Mouse (Mus musculus) olfactory bulb, adult 2 months (tissue): ENCODE data around the gene Hmgn3. TPM values are rescaled to one million over a fixed set of nuclear protein-coding genes. Genes with fewer than 3 reads are reported as not detected.
"Not testable (repeated sequence)": the region's sequence is repeated elsewhere in the genome, so short reads cannot be mapped to it uniquely, and the experiment has no call there.

ENCODE experiments used
- H3K27ac ChIP-seq: fragments of 200-500 bp; 2 replicates; pipeline ENCODE4 v1.5.1; 2012; ENCODE audit warnings: low read depth, low read length; ENCODE audit not compliant: insufficient read depth
- H3K4me1 ChIP-seq: fragments of 200-500 bp; 2 replicates; pipeline ENCODE4 v1.6.1; 2012; ENCODE audit warnings: low read length; ENCODE audit not compliant: control insufficient read depth, insufficient read depth
- H3K4me3 ChIP-seq: fragments of 200-500 bp; 2 replicates; pipeline ENCODE4 v1.5.1; 2012; ENCODE audit warnings: mild to moderate bottlenecking, low read depth, low read length, moderate library complexity; ENCODE audit not compliant: insufficient read depth
- CTCF ChIP-seq: fragments of 200-500 bp; IDR thresholded peaks from 2 replicates; pipeline ENCODE4 v1.5.1; 2012; ENCODE audit warnings: low read depth, mild to moderate bottlenecking, low read length, moderate library complexity; ENCODE audit not compliant: insufficient read depth
- POLR2A ChIP-seq: fragments of 200-500 bp; IDR thresholded peaks from 2 replicates; pipeline ENCODE4 v1.6.1; 2012; ENCODE audit warnings: mild to moderate bottlenecking, low read depth, low read length, moderate library complexity; ENCODE audit not compliant: insufficient read depth
- WGBS: fragments of 180-500 bp; shearing (Covaris S2); methylation state at CpG from one replicate; pipeline ENCODE4 v1.1.7; 2018; 5-methylcytosine and 5-hydroxymethylcytosine counted together
- polyA plus RNA-seq: library from polyadenylated mRNA; stranded (reverse); fragments of >200 nt; gene quantifications from 2 replicates; pipeline ENCODE4 v1.2.4, GENCODE M21; 2012; ENCODE audit warnings: low replicate concordance; ENCODE audit not compliant: missing spikeins, insufficient read depth, insufficient read length

Gene Hmgn3
- not detected in 2 replicates for polyA plus RNA-seq

- 5% methylated on average over 28 of the region's 28 CpGs for WGBS
These were observed at the start of gene Hmgn3 for GRCm38 (mm10) chr9:83146446-83147188. Gene Hmgn3 (minus strand): TSS chr9:83146685.

GRCm38 (mm10) chr9:83195765-83196164, 49.3 kb upstream of the Hmgn3 start:
- TF ChIP-seq POLR2A (no peak), CTCF (no peak)
- Histone ChIP-seq H3K4me3 (no peak overlapping the region), H3K27ac (no peak overlapping the region), H3K4me1 (no peaks in the 10 kb centered on the region)
- WGBS = 71% methylated on average over 10 of the region's 10 CpGs

More at GRCm38 (mm10) chr9:83146446-83147188, at the start of gene Hmgn3:
- Histone ChIP-seq H3K4me3 (peak within 1 kb of the TSS; percentile 74), H3K27ac (peak within 1 kb of the TSS; percentile 65), H3K4me1 (no peaks in the 10 kb centered on the region)
- peak; percentile 59 for TF ChIP-seq POLR2A
- no peak for TF ChIP-seq CTCF

GRCm38 (mm10) chr9:83195007-83195406, 48.5 kb upstream of the Hmgn3 start:
- no peak overlapping the region for H3K4me3 ChIP-seq
- no peaks in the 10 kb centered on the region for H3K4me1 ChIP-seq
- 25% methylated on average over 6 of the region's 6 CpGs for WGBS
- TF ChIP-seq CTCF = no peak
- no peak for TF ChIP-seq POLR2A
- H3K27ac ChIP-seq = no peak overlapping the region

- H3K4me1 ChIP-seq = no peaks in the 10 kb centered on the region
- no peak overlapping the region for H3K27ac ChIP-seq
- WGBS = 94% methylated on average over 2 of the region's 2 CpGs
- TF ChIP-seq CTCF = no peak
- TF ChIP-seq POLR2A = no peak
- H3K4me3 ChIP-seq = no peak overlapping the region
These were observed 41.3 kb upstream of the Hmgn3 start for GRCm38 (mm10) chr9:83187752-83188151.

- 1% methylated on average over 53 of the region's 53 CpGs for WGBS
- H3K4me3 ChIP-seq = peak overlapping the region; percentile 74
- TF ChIP-seq CTCF = no peak
- TF ChIP-seq POLR2A = no peak
- H3K4me1 ChIP-seq = no peaks in the 10 kb centered on the region
- H3K27ac ChIP-seq = peak overlapping the region; percentile 65
These were observed 667 bp downstream of the Hmgn3 start for GRCm38 (mm10) chr9:83145591-83146445.

GRCm38 (mm10) chr9:83129831-83130230, 16.7 kb downstream of the Hmgn3 start:
- 95% methylated on average over 4 of the region's 4 CpGs for WGBS
- Histone ChIP-seq H3K4me3 (no peak overlapping the region), H3K27ac (no peak overlapping the region), H3K4me1 (no peaks in the 10 kb centered on the region)
- no peak for TF ChIP-seq CTCF
- no peak for TF ChIP-seq POLR2A

GRCm38 (mm10) chr9:83127840-83128239, 18.6 kb downstream of the Hmgn3 start:
- no peak overlapping the region for H3K27ac ChIP-seq
- 64% methylated on average over 7 of the region's 7 CpGs for WGBS
- no peak for TF ChIP-seq POLR2A
- no peak for TF ChIP-seq CTCF
- H3K4me1 ChIP-seq = no peaks in the 10 kb centered on the region
- H3K4me3 ChIP-seq = no peak overlapping the region

- WGBS = 95% methylated on average over 6 of the region's 6 CpGs
These were observed 20.0 kb downstream of the Hmgn3 start for GRCm38 (mm10) chr9:83126482-83126881.

GRCm38 (mm10) chr9:83119211-83119610, 27.3 kb downstream of the Hmgn3 start:
- TF ChIP-seq POLR2A (no peak), CTCF (no peak)
- no peak overlapping the region for H3K27ac ChIP-seq
- H3K4me3 ChIP-seq = no peak overlapping the region
- 97% methylated on average over 2 of the region's 2 CpGs for WGBS
- H3K4me1 ChIP-seq = no peaks in the 10 kb centered on the region

More at GRCm38 (mm10) chr9:83126482-83126881, 20.0 kb downstream of the Hmgn3 start:
- H3K4me1 ChIP-seq, H3K27ac ChIP-seq, H3K4me3 ChIP-seq: not testable (repeated sequence)

- 84% methylated on average over 7 of the region's 7 CpGs for WGBS
- Histone ChIP-seq H3K4me1 (no peaks in the 10 kb centered on the region), H3K4me3 (no peak overlapping the region), H3K27ac (no peak overlapping the region)
- TF ChIP-seq POLR2A (no peak), CTCF (no peak)
These were observed 29.0 kb downstream of the Hmgn3 start for GRCm38 (mm10) chr9:83117486-83117885.
